Mouse (Mus musculus) embryonic facial prominence, embryonic 10.5 days (tissue): ENCODE results near the gene Sorbs1. TPM values are rescaled to one million over a fixed set of nuclear protein-coding genes. Genes with fewer than 3 reads are reported as not detected.
A peak's percentile ranks its signal among the peaks of the same experiment; 100 is the strongest.

ENCODE experiments used
- DNase-seq: peaks from one replicate; pipeline ENCODE4 v3.0.0-alpha.2; 2017; ENCODE audit warnings: low spot score
- H3K27ac ChIP-seq: fragments of 300-500 bp; sonication (generic); replicated peaks from 2 replicates; pipeline ENCODE4 v1.5.1; 2016; ENCODE audit warnings: mild to moderate bottlenecking
- H3K27me3 ChIP-seq: fragments of 300-500 bp; sonication (generic); replicated peaks from 2 replicates; pipeline ENCODE4 v1.6.1; 2016; ENCODE audit warnings: low read depth, mild to moderate bottlenecking; ENCODE audit not compliant: poor library complexity, severe bottlenecking
- H3K36me3 ChIP-seq: fragments of 300-500 bp; sonication (generic); replicated peaks from 2 replicates; pipeline ENCODE4 v1.6.1; 2016; ENCODE audit warnings: mild to moderate bottlenecking, moderate library complexity
- H3K4me1 ChIP-seq: fragments of 300-500 bp; sonication (generic); 2 replicates; pipeline ENCODE4 v1.6.1; 2016
- H3K4me3 ChIP-seq: fragments of 300-500 bp; sonication (generic); 2 replicates; pipeline ENCODE4 v1.5.1; 2016; ENCODE audit warnings: mild to moderate bottlenecking, moderate library complexity
- H3K9me3 ChIP-seq: fragments of 300-500 bp; sonication (generic); 2 replicates; pipeline ENCODE4 v1.6.1; 2016; ENCODE audit warnings: mild to moderate bottlenecking
- WGBS: fragments of 180-500 bp; shearing (Covaris S2); methylation state at CpG from one replicate; pipeline ENCODE4 v1.1.7; 2016; 5-methylcytosine and 5-hydroxymethylcytosine counted together
- polyA plus RNA-seq: library from polyadenylated mRNA; unstranded; fragments of >200 nt; fragmentation: Nextera tagmentation; extraction: Ambion mirVana; gene quantifications from 2 replicates; pipeline ENCODE4 v1.2.1, GENCODE M21; 2016

Sorbs1 gene
- polyA plus RNA-seq, 1 experiment from 2014 or later, result 40.7 TPM

DNA sequence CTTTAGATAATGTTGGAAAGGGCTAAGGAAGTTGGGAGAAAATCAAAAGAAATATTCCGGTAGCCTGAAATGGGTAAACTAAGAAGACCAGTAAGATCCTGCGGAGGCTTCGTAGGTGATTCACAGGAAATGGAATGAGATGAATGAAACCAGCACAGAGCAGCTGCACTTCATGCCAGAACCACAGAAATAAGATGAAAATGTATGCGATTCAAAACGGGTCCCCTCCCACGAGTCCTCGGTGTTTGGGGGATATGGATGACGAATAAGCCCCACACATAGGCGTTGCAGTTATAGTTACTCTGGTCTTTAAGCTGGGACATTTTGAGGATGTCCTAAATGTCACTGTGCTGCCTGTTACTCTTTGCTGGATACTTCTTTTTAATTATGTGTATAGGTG lies 67.1 kb downstream of the Sorbs1 start:
- 96% methylated on average over 9 of the region's 9 CpGs for WGBS
- Histone ChIP-seq H3K36me3 (no peaks in the 10 kb centered on the region), H3K27ac (no peak overlapping the region), H3K27me3 (no peaks in the 10 kb centered on the region), H3K4me3 (no peak overlapping the region), H3K4me1 (no peaks in the 10 kb centered on the region), H3K9me3 (no peaks in the 10 kb centered on the region)
- DNase-seq, result no peak

- Histone ChIP-seq H3K4me3 (no peak overlapping the region), H3K36me3 (no peaks in the 10 kb centered on the region), H3K27ac (no peak overlapping the region), H3K4me1 (peaks cover 7% of the 10 kb centered on the region), H3K27me3 (no peaks in the 10 kb centered on the region), H3K9me3 (no peaks in the 10 kb centered on the region)
- 87% methylated on average over 3 of the region's 3 CpGs for WGBS
- no peak for DNase-seq
Observed at GRCm38 (mm10) chr19:40442377-40442776, 71.2 kb downstream of the Sorbs1 start.

- H3K27me3 ChIP-seq, result no peaks in the 10 kb centered on the region
- DNase-seq, result no peak
- H3K4me1 ChIP-seq, result peaks cover 7% of the 10 kb centered on the region
- H3K36me3 ChIP-seq, result no peaks in the 10 kb centered on the region
- WGBS, result 87% methylated on average over 4 of the region's 4 CpGs
- H3K27ac ChIP-seq, result no peak overlapping the region
- no peaks in the 10 kb centered on the region for H3K9me3 ChIP-seq
- no peak overlapping the region for H3K4me3 ChIP-seq
Observed at GRCm38 (mm10) chr19:40440951-40441350, 72.6 kb downstream of the Sorbs1 start.

DNA sequence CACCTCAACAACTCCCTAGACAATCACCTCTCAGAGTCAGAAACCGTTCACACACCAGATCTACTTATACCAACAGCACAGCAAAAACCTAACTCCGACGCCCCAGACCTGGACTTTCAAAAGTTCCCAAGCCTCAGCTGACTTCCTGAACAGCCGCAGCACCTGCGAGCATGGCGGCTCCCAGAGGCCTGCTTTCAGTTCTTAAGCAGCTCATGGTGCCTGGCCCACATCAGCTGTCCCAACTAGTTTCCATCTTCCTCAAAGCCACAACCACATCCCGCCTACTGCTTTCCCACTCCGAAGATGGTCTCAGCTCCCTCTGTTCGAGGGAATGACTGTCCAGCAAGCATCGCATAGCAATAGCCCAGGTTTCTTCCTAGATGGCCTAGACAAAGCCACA lies 74.7 kb downstream of the Sorbs1 start:
- Histone ChIP-seq H3K4me3 (no peak overlapping the region), H3K4me1 (peaks cover 11% of the 10 kb centered on the region), H3K27me3 (no peaks in the 10 kb centered on the region), H3K9me3 (no peaks in the 10 kb centered on the region), H3K27ac (no peak overlapping the region), H3K36me3 (no peaks in the 10 kb centered on the region)
- no peak for DNase-seq
- 92% methylated on average over 10 of the region's 10 CpGs for WGBS

DNA sequence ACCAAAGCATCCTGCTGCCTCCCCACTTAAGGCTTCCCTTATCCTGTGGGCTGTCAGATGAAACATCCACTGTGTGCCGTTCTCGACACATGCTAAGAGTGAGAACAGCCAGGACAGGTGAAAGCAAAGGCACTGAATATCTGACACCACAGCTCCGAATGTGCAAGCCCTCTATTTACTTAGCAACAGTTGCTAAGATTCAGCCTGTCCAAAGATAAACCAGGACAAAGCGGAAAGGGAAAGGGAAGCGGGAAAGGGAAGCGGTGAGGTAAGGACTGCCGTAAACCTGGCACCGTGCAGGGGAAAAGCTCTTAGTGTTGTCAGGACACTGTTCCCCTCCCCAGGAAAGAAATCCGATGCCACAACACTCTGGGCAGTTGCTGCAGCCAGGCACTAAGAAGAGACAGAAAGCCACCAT lies 75.9 kb downstream of the Sorbs1 start:
- Histone ChIP-seq H3K9me3 (no peaks in the 10 kb centered on the region), H3K36me3 (no peaks in the 10 kb centered on the region), H3K4me3 (no peak overlapping the region), H3K27ac (no peak overlapping the region), H3K27me3 (no peaks in the 10 kb centered on the region), H3K4me1 (peaks cover 11% of the 10 kb centered on the region)
- DNase-seq, result peak; percentile 20
- WGBS, result 69% methylated on average over 9 of the region's 9 CpGs

GRCm38 (mm10) chr19:40436465-40437200 lies 76.9 kb downstream of the Sorbs1 start:
- Histone ChIP-seq H3K27ac (no peak overlapping the region), H3K27me3 (no peaks in the 10 kb centered on the region), H3K9me3 (no peaks in the 10 kb centered on the region), H3K36me3 (no peaks in the 10 kb centered on the region), H3K4me3 (no peak overlapping the region), H3K4me1 (peaks cover 11% of the 10 kb centered on the region)
- DNase-seq, result no peak
- 84% methylated on average over 12 of the region's 12 CpGs for WGBS

DNA sequence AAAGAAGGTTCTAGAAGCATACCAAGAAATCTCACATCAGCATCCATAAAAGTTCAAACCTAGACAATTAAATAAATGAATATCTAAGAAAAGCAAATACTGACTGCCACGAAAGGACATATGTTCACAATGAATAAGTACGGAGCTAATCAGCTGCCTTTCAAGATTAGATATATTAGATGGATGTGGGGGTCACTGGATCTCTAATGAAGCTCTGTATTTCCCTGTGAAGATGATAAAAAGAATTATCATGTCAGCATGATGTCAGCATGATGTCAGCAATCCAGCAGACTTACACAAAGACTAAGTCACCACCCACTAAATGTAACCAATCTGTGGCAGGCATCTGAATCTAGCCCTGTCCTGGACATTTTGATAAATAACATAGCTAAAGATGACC lies 77.8 kb downstream of the Sorbs1 start:
- Histone ChIP-seq H3K36me3 (no peaks in the 10 kb centered on the region), H3K4me1 (peaks cover 11% of the 10 kb centered on the region), H3K4me3 (no peak overlapping the region), H3K27ac (no peak overlapping the region), H3K27me3 (no peaks in the 10 kb centered on the region), H3K9me3 (no peaks in the 10 kb centered on the region)
- 90% methylated on average over 2 of the region's 2 CpGs for WGBS
- DNase-seq, result no peak

DNA sequence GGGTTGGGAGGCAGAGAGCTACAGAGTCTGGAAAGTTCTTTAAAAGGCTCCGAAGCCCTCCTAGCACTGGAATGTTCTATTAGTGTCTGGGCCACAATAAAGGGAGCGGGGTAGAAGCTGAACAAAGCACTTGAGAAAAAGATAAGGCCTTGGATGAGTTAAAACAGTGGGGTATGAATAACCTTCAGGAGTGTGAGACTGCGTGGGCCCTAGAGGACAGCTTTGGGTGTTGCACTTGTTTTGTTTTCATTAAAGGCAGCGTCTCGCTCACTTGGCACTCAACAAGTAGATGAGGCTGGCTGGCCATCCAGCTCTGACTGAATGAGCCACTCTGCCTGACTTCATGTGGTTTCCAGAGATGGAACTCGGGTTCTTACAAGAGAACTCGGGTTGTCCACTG lies 78.5 kb downstream of the Sorbs1 start:
- Histone ChIP-seq H3K9me3 (no peaks in the 10 kb centered on the region), H3K27ac (no peak overlapping the region), H3K4me1 (peaks cover 11% of the 10 kb centered on the region), H3K36me3 (no peaks in the 10 kb centered on the region), H3K4me3 (no peak overlapping the region), H3K27me3 (no peaks in the 10 kb centered on the region)
- WGBS, result 90% methylated on average over 7 of the region's 7 CpGs
- no peak for DNase-seq

- peak overlapping the region; percentile 35; the same call in 1 of the 2 replicates for H3K27ac ChIP-seq
- 84% methylated on average over 10 of the region's 10 CpGs for WGBS
- H3K4me3 ChIP-seq, result no peak overlapping the region
- H3K36me3 ChIP-seq, result no peaks in the 10 kb centered on the region
- H3K4me1 ChIP-seq, result peaks cover 14% of the 10 kb centered on the region
- H3K27me3 ChIP-seq, result no peaks in the 10 kb centered on the region
- H3K9me3 ChIP-seq, result no peaks in the 10 kb centered on the region
- DNase-seq, result no peak
Observed at GRCm38 (mm10) chr19:40434042-40434869, 79.3 kb downstream of the Sorbs1 start.

- Histone ChIP-seq H3K9me3 (no peaks in the 10 kb centered on the region), H3K4me3 (no peak overlapping the region), H3K4me1 (peaks cover 20% of the 10 kb centered on the region), H3K27me3 (no peaks in the 10 kb centered on the region), H3K27ac (no peak overlapping the region), H3K36me3 (no peaks in the 10 kb centered on the region)
- WGBS, result 84% methylated on average over 8 of the region's 8 CpGs
- no peak for DNase-seq
Observed at GRCm38 (mm10) chr19:40433316-40433912, 80.2 kb downstream of the Sorbs1 start.

GRCm38 (mm10) chr19:40431969-40432368 lies 81.6 kb downstream of the Sorbs1 start:
- no peak overlapping the region for H3K4me3 ChIP-seq
- DNase-seq, result no peak
- no peak overlapping the region for H3K27ac ChIP-seq
- no peaks in the 10 kb centered on the region for H3K36me3 ChIP-seq
- 86% methylated on average over 4 of the region's 4 CpGs for WGBS
- H3K4me1 ChIP-seq, result peaks cover 13% of the 10 kb centered on the region
- H3K9me3 ChIP-seq, result no peaks in the 10 kb centered on the region
- H3K27me3 ChIP-seq, result no peaks in the 10 kb centered on the region

DNA sequence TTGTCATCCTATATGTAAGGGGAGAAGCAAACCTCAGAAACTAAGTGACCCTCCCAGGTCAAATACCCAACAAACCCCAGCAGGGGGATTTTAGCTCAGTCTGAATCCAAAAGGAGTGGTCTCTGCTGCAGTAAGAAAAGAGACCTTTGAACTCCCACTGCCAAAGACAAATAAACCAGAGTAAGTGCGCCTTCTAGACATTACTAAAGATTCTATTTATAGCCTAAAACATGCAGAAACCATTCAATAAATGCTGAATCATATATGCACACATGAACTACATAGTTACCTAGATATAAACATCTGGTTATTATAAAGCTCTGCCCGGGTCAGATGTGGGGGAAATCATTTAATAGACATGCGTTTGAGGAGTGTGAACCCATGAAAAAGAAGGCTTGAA lies 84.0 kb downstream of the Sorbs1 start:
- Histone ChIP-seq H3K27ac (no peak overlapping the region), H3K4me1 (peaks cover 26% of the 10 kb centered on the region), H3K9me3 (no peaks in the 10 kb centered on the region), H3K4me3 (no peak overlapping the region), H3K27me3 (no peaks in the 10 kb centered on the region), H3K36me3 (no peaks in the 10 kb centered on the region)
- WGBS, result 70% methylated on average over 3 of the region's 3 CpGs
- no peak for DNase-seq
